Mouse (Mus musculus): ENCODE data around the gene Calhm5. TPM values are rescaled to one million over a fixed set of nuclear protein-coding genes. Genes with fewer than 3 reads are reported as not detected.
A peak's percentile ranks its signal among the peaks of the same experiment; 100 is the strongest.

Gene Calhm5
- polyA plus RNA-seq (2015; fragmentation: Nextera tagmentation; extraction: Ambion mirVana): 0.02 and 0.05 TPM in 2 replicates

DNA sequence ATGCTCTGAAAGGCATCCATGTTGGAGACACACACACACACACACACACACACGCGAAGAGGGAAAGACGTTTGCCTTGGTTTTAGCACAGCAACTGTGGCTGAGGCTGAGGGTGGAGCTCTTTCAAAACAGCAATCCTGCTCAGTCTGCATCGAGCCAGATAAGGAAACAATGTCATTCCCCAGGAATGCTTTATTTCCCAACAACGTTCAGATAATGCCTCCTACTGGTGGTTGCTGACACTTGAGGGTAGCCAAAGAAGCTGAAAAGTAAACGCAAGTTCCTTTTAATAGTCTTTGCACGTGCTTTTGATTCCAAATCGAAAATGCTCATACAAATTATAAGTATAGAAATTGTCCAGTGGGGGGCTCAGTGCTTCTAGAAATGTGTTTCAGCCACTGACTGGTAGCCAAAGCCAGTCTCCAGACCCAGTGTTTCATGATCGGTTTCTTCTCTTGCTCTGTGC lies at the start of gene Calhm5:
Calhm5 (minus strand) TSS at position 102 of the 466 bp plus-strand sequence.
- Histone ChIP-seq H3K4me3 (replicated peaks) (no peak within 1 kb of the TSS), H3K9ac (no peak within 1 kb of the TSS), H3K36me3 (replicated peaks) (no peaks in the 10 kb centered on the region), H3K9me3 (replicated peaks) (no peaks in the 10 kb centered on the region), H3K27ac (replicated peaks) (no peak within 1 kb of the TSS), H3K4me1 (replicated peaks) (no peaks in the 10 kb centered on the region), H3K4me2 (peak within 1 kb of the TSS; percentile 18; the same call in 1 of the 2 replicates), H3K27me3 (no peaks in the 10 kb centered on the region)
- no peak for ATAC-seq (ENCODE audit: insufficient read depth)
- 8% methylated on average over 9 of the region's 9 CpGs for WGBS (ENCODE audit: insufficient replicate concordance)

DNA sequence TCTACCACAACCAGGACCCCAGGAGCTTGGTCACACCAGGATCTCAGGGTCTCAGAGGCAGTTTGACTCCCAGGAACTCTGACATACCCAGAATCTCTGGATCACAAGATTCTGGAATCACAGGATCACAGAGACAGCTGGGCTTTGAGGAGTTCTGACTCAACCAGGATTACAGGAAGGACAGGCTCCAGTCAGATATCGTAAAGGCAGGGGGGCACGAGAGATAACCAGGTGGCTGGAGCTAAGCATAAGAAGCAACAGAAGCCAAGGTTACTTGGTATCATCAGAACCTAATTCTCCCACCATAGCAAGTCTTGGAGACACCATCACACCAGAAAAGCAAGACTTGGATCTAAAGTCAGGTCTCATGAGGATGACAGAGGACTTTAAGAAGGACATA lies 45.4 kb upstream of the Calhm5 start:
- H3K4me1 ChIP-seq (replicated peaks): no peaks in the 10 kb centered on the region
- no peak overlapping the region for H3K27ac ChIP-seq (replicated peaks)
- H3K27me3 ChIP-seq: no peaks in the 10 kb centered on the region
- no peaks in the 10 kb centered on the region for H3K9me3 ChIP-seq (replicated peaks)
- H3K9ac ChIP-seq: no peak overlapping the region
- no peak for ATAC-seq (ENCODE audit: insufficient read depth)
- 59% methylated on average over 2 of the region's 2 CpGs for WGBS (ENCODE audit: insufficient replicate concordance)
- H3K4me3 ChIP-seq (replicated peaks): no peak overlapping the region
- H3K4me2 ChIP-seq: no peak overlapping the region
- H3K36me3 ChIP-seq (replicated peaks): no peaks in the 10 kb centered on the region

DNA sequence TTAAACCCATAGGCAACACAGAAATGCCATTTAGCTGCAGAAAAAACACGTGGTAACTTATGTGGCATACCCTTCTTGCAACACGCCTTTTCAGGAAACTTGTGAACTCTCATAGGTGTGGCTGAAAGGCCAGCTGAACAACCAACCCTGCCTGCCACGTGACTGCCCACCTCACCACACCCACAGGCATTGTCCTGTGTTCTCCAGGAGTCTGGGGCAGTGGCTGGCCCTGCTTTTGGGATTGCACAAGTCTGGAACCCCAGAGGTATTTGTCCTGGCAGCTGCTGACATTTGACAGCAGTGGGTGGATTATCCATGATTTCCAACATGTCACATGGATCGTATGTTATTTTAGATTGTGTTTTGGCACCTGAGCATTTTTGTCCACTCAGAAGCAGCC lies 43.4 kb upstream of the Calhm5 start:
- 41% methylated on average over 4 of the region's 4 CpGs for WGBS (ENCODE audit: insufficient replicate concordance)
- Histone ChIP-seq H3K4me1 (replicated peaks) (no peaks in the 10 kb centered on the region), H3K27ac (replicated peaks) (no peak overlapping the region), H3K4me3 (replicated peaks) (no peak overlapping the region), H3K4me2 (no peak overlapping the region), H3K9me3 (replicated peaks) (no peaks in the 10 kb centered on the region), H3K27me3 (no peaks in the 10 kb centered on the region), H3K36me3 (replicated peaks) (no peaks in the 10 kb centered on the region), H3K9ac (no peak overlapping the region)
- ATAC-seq (ENCODE audit: insufficient read depth): no peak

DNA sequence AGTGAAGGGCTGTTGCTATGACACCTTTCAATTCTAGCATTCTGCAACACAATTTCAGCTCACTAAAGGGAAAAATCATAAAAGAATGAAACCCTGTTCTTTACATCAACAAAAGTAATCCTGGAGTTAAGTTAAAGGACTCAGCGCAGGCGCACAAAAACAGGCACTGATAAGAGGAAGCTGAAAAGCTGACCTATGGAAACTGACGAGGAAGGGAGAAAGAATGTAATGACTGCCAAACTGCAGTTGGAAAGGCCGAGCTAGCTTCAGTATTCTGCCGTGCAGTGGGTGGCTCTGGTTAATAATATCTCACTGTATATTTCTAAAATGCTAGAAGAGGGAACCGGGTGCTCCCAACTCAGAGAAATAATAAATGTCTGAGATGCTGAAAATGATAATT lies 41.7 kb upstream of the Calhm5 start:
- H3K9me3 ChIP-seq (replicated peaks): no peaks in the 10 kb centered on the region
- no peak overlapping the region for H3K4me3 ChIP-seq (replicated peaks)
- H3K4me2 ChIP-seq: no peak overlapping the region
- H3K36me3 ChIP-seq (replicated peaks): no peaks in the 10 kb centered on the region
- 33% methylated on average over 6 of the region's 6 CpGs for WGBS (ENCODE audit: insufficient replicate concordance)
- no peaks in the 10 kb centered on the region for H3K4me1 ChIP-seq (replicated peaks)
- H3K27me3 ChIP-seq: no peaks in the 10 kb centered on the region
- H3K9ac ChIP-seq: no peak overlapping the region
- ATAC-seq (ENCODE audit: insufficient read depth): no peak
- H3K27ac ChIP-seq (replicated peaks): no peak overlapping the region

DNA sequence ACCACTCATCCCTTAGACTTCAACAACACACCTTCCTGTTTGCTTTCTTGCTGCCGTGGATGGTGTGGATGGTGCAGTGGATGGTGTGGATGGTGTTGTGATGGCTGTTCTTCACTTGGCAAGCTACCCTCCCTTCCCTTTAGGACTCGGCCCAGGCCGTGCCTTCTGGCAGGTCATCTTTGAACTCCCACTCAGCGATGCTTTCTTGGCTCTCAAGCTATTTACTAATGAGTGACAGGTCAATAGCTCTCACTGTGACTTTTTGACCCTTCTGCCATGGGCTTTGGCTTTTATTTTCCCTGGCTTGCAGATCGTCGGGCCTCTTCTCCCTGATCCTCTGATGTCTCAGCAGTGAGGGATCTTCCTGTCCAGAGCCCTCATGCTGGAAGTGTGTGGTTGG lies 40.1 kb upstream of the Calhm5 start:
- Histone ChIP-seq H3K4me2 (no peak overlapping the region), H3K9me3 (replicated peaks) (no peaks in the 10 kb centered on the region), H3K4me1 (replicated peaks) (no peaks in the 10 kb centered on the region; the same call in 1 of the 2 replicates), H3K27ac (replicated peaks) (no peak overlapping the region), H3K36me3 (replicated peaks) (no peaks in the 10 kb centered on the region), H3K27me3 (no peaks in the 10 kb centered on the region), H3K4me3 (replicated peaks) (no peak overlapping the region), H3K9ac (no peak overlapping the region)
- ATAC-seq (ENCODE audit: insufficient read depth): no peak
- 51% methylated on average over 6 of the region's 6 CpGs for WGBS (ENCODE audit: insufficient replicate concordance)

DNA sequence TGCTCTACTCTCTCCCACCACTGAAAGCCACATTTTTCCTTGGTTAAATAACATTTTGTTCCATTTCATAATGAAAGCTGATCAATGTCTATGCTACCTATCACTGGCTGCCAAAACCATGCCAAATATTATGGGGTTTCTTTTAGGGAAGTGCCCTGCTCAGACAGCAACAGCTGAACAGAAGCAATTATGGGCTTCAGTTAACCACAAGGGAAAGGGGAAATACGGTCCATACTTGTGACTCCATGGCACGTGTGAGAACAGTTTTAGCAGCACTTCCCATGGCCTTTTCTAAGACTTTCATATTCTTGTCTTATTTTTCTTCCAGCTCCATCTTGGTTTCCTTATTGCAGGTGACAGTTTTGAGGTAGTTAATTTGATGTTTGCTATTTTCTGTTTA lies 35.0 kb upstream of the Calhm5 start:
- WGBS (ENCODE audit: insufficient replicate concordance): 15% methylated on average over 2 of the region's 2 CpGs
- Histone ChIP-seq H3K36me3 (replicated peaks) (no peaks in the 10 kb centered on the region), H3K4me2 (no peak overlapping the region), H3K4me1 (replicated peaks) (peaks cover 2% of the 10 kb centered on the region; the same call in 1 of the 2 replicates), H3K27ac (replicated peaks) (no peak overlapping the region), H3K9me3 (replicated peaks) (no peaks in the 10 kb centered on the region), H3K9ac (no peak overlapping the region), H3K4me3 (replicated peaks) (no peak overlapping the region), H3K27me3 (peaks cover 4% of the 10 kb centered on the region; the same call in 1 of the 2 replicates)
- no peak for ATAC-seq (ENCODE audit: insufficient read depth)

DNA sequence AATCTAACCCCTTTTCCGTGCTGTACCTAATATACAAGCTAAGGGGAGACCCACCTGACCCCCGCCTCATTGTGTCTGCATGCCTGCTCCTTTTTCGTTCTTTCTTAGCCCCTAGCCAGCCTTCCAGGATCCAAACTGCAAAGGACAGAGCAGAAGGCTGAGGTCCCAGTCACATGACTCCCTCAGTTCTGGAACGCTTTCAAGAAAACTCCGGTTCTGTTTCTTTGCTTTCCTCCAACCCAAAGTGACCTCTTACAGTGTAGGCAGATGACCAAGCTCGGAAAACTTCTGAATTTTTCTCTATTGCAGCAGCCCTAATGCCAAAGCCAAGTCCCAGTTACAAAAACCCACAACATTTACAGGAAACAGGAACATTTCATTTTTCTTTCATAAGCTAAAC lies 32.1 kb upstream of the Calhm5 start:
- Histone ChIP-seq H3K27me3 (peaks cover 4% of the 10 kb centered on the region; the same call in 1 of the 2 replicates), H3K4me1 (replicated peaks) (peaks cover 2% of the 10 kb centered on the region; the same call in 1 of the 2 replicates), H3K9ac (no peak overlapping the region), H3K4me3 (replicated peaks) (no peak overlapping the region), H3K36me3 (replicated peaks) (no peaks in the 10 kb centered on the region), H3K9me3 (replicated peaks) (no peaks in the 10 kb centered on the region), H3K4me2 (peak overlapping the region; percentile 66), H3K27ac (replicated peaks) (no peak overlapping the region)
- 59% methylated on average over 6 of the region's 6 CpGs for WGBS (ENCODE audit: insufficient replicate concordance)
- no peak for ATAC-seq (ENCODE audit: insufficient read depth)

DNA sequence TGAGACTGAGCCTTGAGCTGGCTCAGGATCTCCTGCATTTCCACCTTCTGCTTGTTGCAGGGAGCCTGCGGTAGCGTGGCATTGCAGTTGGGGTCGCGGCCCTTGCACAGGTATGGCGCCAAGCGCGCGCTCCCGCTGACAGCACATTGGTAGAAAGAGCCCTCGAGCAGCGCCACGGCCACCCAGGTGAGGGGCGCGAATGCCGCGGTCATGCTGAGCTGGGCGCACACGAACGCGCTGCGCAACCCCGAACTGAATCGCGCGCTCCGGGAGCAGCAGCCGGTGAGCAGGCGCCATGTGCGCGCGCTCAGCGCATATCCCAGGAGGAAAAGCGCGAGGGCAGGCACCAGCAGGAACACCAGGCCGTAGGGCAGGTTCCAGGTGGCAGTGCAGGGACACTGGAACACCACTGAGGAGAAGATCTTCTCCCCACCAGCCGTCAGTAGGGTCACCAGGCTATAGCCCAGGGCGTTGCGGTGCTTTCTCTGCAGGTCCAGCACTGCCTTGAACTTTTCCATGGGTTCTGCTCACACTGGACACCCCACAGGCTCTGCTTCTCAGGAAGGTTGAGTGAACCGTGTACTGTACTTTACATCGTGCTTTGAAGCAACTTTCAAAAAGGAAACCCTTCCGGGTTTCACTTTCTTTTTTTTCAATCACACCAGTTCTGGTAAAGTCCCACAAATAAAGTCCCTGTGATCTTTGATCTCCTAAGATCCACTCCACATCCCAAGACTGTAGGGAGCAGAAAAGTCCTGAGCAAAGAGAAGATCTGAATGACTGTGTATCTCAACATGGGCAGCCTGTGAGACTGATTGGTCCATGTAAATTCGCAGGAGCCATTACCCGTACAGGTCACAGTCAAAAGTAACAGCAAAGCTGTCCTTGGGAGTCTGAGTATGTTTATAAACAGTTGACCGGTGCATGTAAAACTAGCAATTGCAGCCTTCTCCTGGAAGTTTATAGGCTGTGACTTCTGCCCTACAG lies 31.4 kb upstream of the Calhm5 start, which contains the start of gene Calhm6:
Calhm6 (minus strand) TSS at position 593 of the 987 bp plus-strand sequence.
- Histone ChIP-seq H3K27me3 (peaks cover 4% of the 10 kb centered on the region; the same call in 1 of the 2 replicates), H3K27ac (replicated peaks) (no peak within 1 kb of the TSS), H3K9me3 (replicated peaks) (no peaks in the 10 kb centered on the region), H3K36me3 (replicated peaks) (no peaks in the 10 kb centered on the region), H3K9ac (no peak within 1 kb of the TSS), H3K4me2 (peak within 1 kb of the TSS; percentile 66), H3K4me1 (replicated peaks) (peaks cover 2% of the 10 kb centered on the region; the same call in 1 of the 2 replicates), H3K4me3 (replicated peaks) (peak within 1 kb of the TSS; percentile 52)
- 18% methylated on average over 44 of the region's 44 CpGs for WGBS (ENCODE audit: insufficient replicate concordance)
- ATAC-seq (ENCODE audit: insufficient read depth): no peak

DNA sequence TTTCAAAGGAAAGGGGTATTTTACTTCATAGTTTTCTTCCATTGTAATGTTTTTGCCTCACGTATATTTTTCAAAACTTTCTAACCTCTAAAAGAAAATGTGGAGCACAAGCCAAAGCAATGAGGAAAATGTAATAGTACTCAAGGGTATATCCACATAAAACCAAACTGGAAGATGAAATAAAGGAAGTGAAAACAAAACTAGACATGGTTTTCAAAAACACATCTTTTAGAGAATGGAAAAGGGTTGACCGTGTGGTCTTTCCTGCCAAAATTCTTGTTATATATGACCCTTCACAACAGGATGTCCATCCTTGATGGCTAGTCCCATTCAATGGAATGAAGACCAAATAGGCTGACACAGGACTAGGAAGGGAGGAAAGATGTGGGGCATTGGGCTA lies 22.1 kb upstream of the Calhm5 start:
- ATAC-seq (ENCODE audit: insufficient read depth): no peak
- H3K27me3 ChIP-seq: no peaks in the 10 kb centered on the region
- no peak overlapping the region for H3K27ac ChIP-seq (replicated peaks)
- no peak overlapping the region for H3K4me2 ChIP-seq
- no peak overlapping the region for H3K9ac ChIP-seq
- no peak overlapping the region for H3K4me3 ChIP-seq (replicated peaks)
- WGBS (ENCODE audit: insufficient replicate concordance): 58% methylated on average over 2 of the region's 2 CpGs
- H3K9me3 ChIP-seq (replicated peaks): no peaks in the 10 kb centered on the region
- H3K36me3 ChIP-seq (replicated peaks): no peaks in the 10 kb centered on the region
- no peaks in the 10 kb centered on the region for H3K4me1 ChIP-seq (replicated peaks)

DNA sequence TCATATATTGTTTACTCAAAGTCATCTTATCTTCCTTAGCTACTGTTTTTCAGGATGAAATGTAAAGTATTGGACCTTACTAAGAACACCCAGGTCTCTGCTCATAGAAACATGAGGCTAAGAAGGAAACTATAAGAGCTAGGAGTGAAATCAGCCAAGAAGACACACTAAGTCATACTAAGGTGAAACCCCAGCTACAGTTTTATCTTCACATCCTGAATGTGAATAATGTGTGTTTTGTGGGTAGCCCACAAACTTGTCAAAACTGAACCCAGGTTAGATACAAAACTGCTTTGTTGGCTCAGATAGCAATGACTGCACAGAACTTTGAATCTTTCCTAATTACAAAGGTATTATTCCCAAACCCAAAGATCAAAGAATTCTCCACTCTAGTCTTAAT lies 21.5 kb upstream of the Calhm5 start:
- H3K36me3 ChIP-seq (replicated peaks): no peaks in the 10 kb centered on the region
- no peaks in the 10 kb centered on the region for H3K4me1 ChIP-seq (replicated peaks)
- H3K4me2 ChIP-seq: no peak overlapping the region
- H3K27ac ChIP-seq (replicated peaks): no peak overlapping the region
- no peak overlapping the region for H3K9ac ChIP-seq
- H3K9me3 ChIP-seq (replicated peaks): no peaks in the 10 kb centered on the region
- no peak overlapping the region for H3K4me3 ChIP-seq (replicated peaks)
- no peaks in the 10 kb centered on the region for H3K27me3 ChIP-seq
- ATAC-seq (ENCODE audit: insufficient read depth): no peak

DNA sequence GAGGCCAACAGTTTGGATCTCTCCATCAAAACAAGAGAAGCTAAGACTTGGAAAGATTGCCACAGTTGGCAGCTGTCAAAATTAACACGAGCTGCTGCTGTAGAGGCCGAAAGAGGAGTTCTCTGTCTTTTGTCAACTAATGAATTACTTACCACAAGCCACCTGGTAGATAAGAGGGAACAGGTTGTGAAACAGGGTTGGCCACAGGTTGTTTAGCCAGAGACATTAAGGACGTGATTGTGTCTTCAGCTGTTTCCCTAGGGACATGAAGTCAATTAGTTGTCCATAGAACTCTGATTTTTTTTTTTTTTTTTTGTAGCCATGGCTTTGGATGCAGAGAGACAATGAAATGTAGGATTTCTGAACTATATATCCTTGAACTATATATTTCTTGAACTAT lies 20.8 kb upstream of the Calhm5 start:
- H3K4me1 ChIP-seq (replicated peaks): no peaks in the 10 kb centered on the region
- no peaks in the 10 kb centered on the region for H3K27me3 ChIP-seq
- no peak overlapping the region for H3K9ac ChIP-seq
- ATAC-seq (ENCODE audit: insufficient read depth): no peak
- no peaks in the 10 kb centered on the region for H3K9me3 ChIP-seq (replicated peaks)
- no peaks in the 10 kb centered on the region for H3K36me3 ChIP-seq (replicated peaks)
- no peak overlapping the region for H3K4me2 ChIP-seq
- H3K27ac ChIP-seq (replicated peaks): no peak overlapping the region
- no peak overlapping the region for H3K4me3 ChIP-seq (replicated peaks)
- 38% methylated on average over 3 of the region's 3 CpGs for WGBS (ENCODE audit: insufficient replicate concordance)
